22 mouse cellular contexts compared by ENCODE assay signal in genomic region chr5:119530009-119530408, GRCm38 (mm10).
DNase-seq lines count a peak whose midpoint lies in the region; ATAC-seq lines count a peak whose summit lies in the region.
"Had no signal": no experiment of that assay in that cellular context is flagged by ENCODE, and none has a peak within 500 bp of the region (broad histone marks: within the 10 kb centered on the region; RNA-seq: fewer than 3 reads in every experiment).

No protein-coding gene starts in this region.

- intact Hi-C loops in left cerebral cortex, postnatal 36 days (cut with DNase I) = no loop called here

- H3K4me1 ChIP-seq in hindbrain, embryonic 11.5 days (replicated peaks; ENCODE audit: control insufficient read depth, insufficient read depth, low read length) = no peaks in the 10 kb centered on the region
- peaks cover 5% of the 10 kb centered on the region for H3K4me1 ChIP-seq in hindbrain, embryonic 13.5 days (replicated peaks)
- H3K4me1 ChIP-seq in embryonic facial prominence, embryonic 12.5 days = peaks cover 20% of the 10 kb centered on the region
- H3K4me1 ChIP-seq in limb, embryonic 10.5 days = peaks cover 25% of the 10 kb centered on the region
- H3K4me1 ChIP-seq: heart, embryonic 15.5 days had no signal

- no peaks in the 10 kb centered on the region for H3K9me3 ChIP-seq in hindbrain, embryonic 11.5 days (ENCODE audit: control insufficient read depth, low read length)
- H3K9me3 ChIP-seq in hindbrain, embryonic 13.5 days = no peaks in the 10 kb centered on the region
- H3K9me3 ChIP-seq in embryonic facial prominence, embryonic 12.5 days = no peaks in the 10 kb centered on the region
- no peaks in the 10 kb centered on the region for H3K9me3 ChIP-seq in limb, embryonic 10.5 days (replicated peaks)
- H3K9me3 ChIP-seq: heart, embryonic 15.5 days; limb, embryonic 15.5 days had no signal

- DNase-seq in hindbrain, embryonic 11.5 days (ENCODE audit: low spot score) = peak; percentile 41
- peak; percentile 61 for DNase-seq in limb, embryonic 10.5 days (ENCODE audit: low spot score)
- peak; percentile 73 for DNase-seq in retina, embryonic 14.5 days (ENCODE audit: low spot score)
- no peak for DNase-seq in layer of hippocampus, adult 8-10 months (ENCODE audit: low spot score in 2 of 2)
- DNase-seq in left cerebral cortex, postnatal 36 days (ENCODE audit: low spot score in 2 of 2) = no peak
- no peak for DNase-seq in frontal cortex, postnatal 36 days (ENCODE audit: low spot score in 2 of 2)
- DNase-seq: cerebellum, adult 11-12 months; cerebellum, postnatal 10 days; gastrocnemius, postnatal 25 days; heart, postnatal 4 days; kidney, adult 18-20 months; lung, embryonic 14.5 days; lung, postnatal 4 days; thymus, adult 18-20 months; thymus, postnatal 4 days had no signal

- no peak overlapping the region for H3K4me3 ChIP-seq in hindbrain, embryonic 11.5 days (ENCODE audit: low read depth, low read length)
- no peak overlapping the region for H3K4me3 ChIP-seq in hindbrain, embryonic 13.5 days
- no peak overlapping the region for H3K4me3 ChIP-seq in embryonic facial prominence, embryonic 12.5 days
- no peak overlapping the region for H3K4me3 ChIP-seq in limb, embryonic 10.5 days
- H3K4me3 ChIP-seq: heart, embryonic 15.5 days; limb, embryonic 15.5 days had no signal

- H3K4me2 ChIP-seq in hindbrain, embryonic 11.5 days (replicated peaks; ENCODE audit: low read depth, low read length) = no peak overlapping the region
- H3K4me2 ChIP-seq in hindbrain, embryonic 13.5 days = no peak overlapping the region
- no peak overlapping the region for H3K4me2 ChIP-seq in embryonic facial prominence, embryonic 12.5 days (replicated peaks)
- H3K4me2 ChIP-seq: heart, embryonic 15.5 days; limb, embryonic 15.5 days; lung, embryonic 14.5 days had no signal

- no peak overlapping the region for H3K27ac ChIP-seq in hindbrain, embryonic 11.5 days (ENCODE audit: low read depth, low read length)
- H3K27ac ChIP-seq in hindbrain, embryonic 13.5 days = no peak overlapping the region
- H3K27ac ChIP-seq in embryonic facial prominence, embryonic 12.5 days = peak overlapping the region; percentile 72; the same call in 1 of the 2 replicates
- H3K27ac ChIP-seq in limb, embryonic 10.5 days = peak overlapping the region; percentile 66
- H3K27ac ChIP-seq: heart, embryonic 15.5 days; kidney, postnatal 0 days; limb, embryonic 15.5 days; liver, embryonic 14.5 days had no signal

- H3K9ac ChIP-seq in hindbrain, embryonic 11.5 days (ENCODE audit: low read depth, low read length) = no peak overlapping the region
- H3K9ac ChIP-seq in hindbrain, embryonic 13.5 days = no peak overlapping the region
- no peak overlapping the region for H3K9ac ChIP-seq in embryonic facial prominence, embryonic 12.5 days
- H3K9ac ChIP-seq: heart, embryonic 15.5 days; limb, embryonic 15.5 days; liver, embryonic 14.5 days; lung, embryonic 14.5 days had no signal

- 48% methylated on average over 8 of the region's 8 CpGs for WGBS in hindbrain, embryonic 11.5 days
- 45% methylated on average over 8 of the region's 8 CpGs for WGBS in hindbrain, embryonic 13.5 days
- 14% methylated on average over 8 of the region's 8 CpGs for WGBS in embryonic facial prominence, embryonic 12.5 days
- 20% methylated on average over 8 of the region's 8 CpGs for WGBS in limb, embryonic 10.5 days

- no peaks in the 10 kb centered on the region for H3K27me3 ChIP-seq in hindbrain, embryonic 11.5 days (ENCODE audit: control insufficient read depth, insufficient read depth, low read length)
- H3K27me3 ChIP-seq in hindbrain, embryonic 13.5 days = 0 out of 2 replicates have a peak, but pooled peaks cover 4% of the 10 kb centered on the region
- 0 out of 2 replicates have a peak, but pooled peaks cover 4% of the 10 kb centered on the region for H3K27me3 ChIP-seq in embryonic facial prominence, embryonic 12.5 days
- peaks cover 45% of the 10 kb centered on the region for H3K27me3 ChIP-seq in limb, embryonic 10.5 days (ENCODE audit: low read depth, poor library complexity, severe bottlenecking)

- no peak for ATAC-seq in hindbrain, embryonic 11.5 days (ENCODE audit: low FRiP score)
- no peak for ATAC-seq in hindbrain, embryonic 13.5 days (ENCODE audit: low FRiP score)
- ATAC-seq in embryonic facial prominence, embryonic 12.5 days (ENCODE audit: insufficient number of reproducible peaks, insufficient read depth, low FRiP score, low TSS enrichment) = peak; percentile 68
- ATAC-seq: forebrain, embryonic 14.5 days had no signal

- H3K36me3 ChIP-seq in hindbrain, embryonic 11.5 days (ENCODE audit: control insufficient read depth, insufficient read depth, low read length) = no peaks in the 10 kb centered on the region
- no peaks in the 10 kb centered on the region for H3K36me3 ChIP-seq in hindbrain, embryonic 13.5 days
- H3K36me3 ChIP-seq in embryonic facial prominence, embryonic 12.5 days = no peaks in the 10 kb centered on the region
- H3K36me3 ChIP-seq in limb, embryonic 10.5 days = no peaks in the 10 kb centered on the region
- H3K36me3 ChIP-seq: heart, embryonic 15.5 days; limb, embryonic 15.5 days had no signal

Comparison
In these comparisons a context has a peak if more than half of its experiments do, and no peak if none do; other contexts are left out.
1. DNase-seq: peak in hindbrain, embryonic 11.5 days (single experiment), limb, embryonic 10.5 days (single experiment) and retina, embryonic 14.5 days (single experiment); none in layer of hippocampus, adult 8-10 months (0 of 2), left cerebral cortex, postnatal 36 days (0 of 2) and frontal cortex, postnatal 36 days (0 of 2).
2. H3K27ac ChIP-seq: peak in embryonic facial prominence, embryonic 12.5 days (single experiment) and limb, embryonic 10.5 days (single experiment); none in hindbrain, embryonic 11.5 days (single experiment) and hindbrain, embryonic 13.5 days (single experiment).